Mouse (Mus musculus) hindbrain, embryonic 15.5 days (tissue): ENCODE data around the gene Gm9821. TPM values are rescaled to one million over a fixed set of nuclear protein-coding genes. Genes with fewer than 3 reads are reported as not detected.

Source experiments
- ATAC-seq: fragments of 200-750 bp; cut with Nextera tagmentation; 2 replicates; pipeline ENCODE4 v1.8.0; 2017; ENCODE audit warnings: low read depth, moderate number of reproducible peaks, moderate TSS enrichment; ENCODE audit not compliant: low FRiP score
- H3K27ac ChIP-seq: fragments of 300-500 bp; sonication (generic); replicated peaks from 2 replicates; pipeline ENCODE4 v1.5.1; 2015; ENCODE audit warnings: mild to moderate bottlenecking, inconsistent platforms
- H3K27me3 ChIP-seq: fragments of 300-500 bp; sonication (generic); 2 replicates; pipeline ENCODE4 v1.6.1; 2015; ENCODE audit warnings: control low read depth, inconsistent platforms
- H3K36me3 ChIP-seq: fragments of 300-500 bp; sonication (generic); 2 replicates; pipeline ENCODE4 v1.6.1; 2015; ENCODE audit warnings: control low read depth, inconsistent platforms
- H3K4me1 ChIP-seq: fragments of 300-500 bp; sonication (generic); replicated peaks from 2 replicates; pipeline ENCODE4 v1.6.1; 2015; ENCODE audit warnings: control low read depth, inconsistent platforms
- H3K4me2 ChIP-seq: fragments of 300-500 bp; sonication (generic); 2 replicates; pipeline ENCODE4 v1.6.1; 2015; ENCODE audit warnings: moderate library complexity, mild to moderate bottlenecking, inconsistent platforms
- H3K4me3 ChIP-seq: fragments of 300-500 bp; sonication (generic); 2 replicates; pipeline ENCODE4 v1.5.1; 2015; ENCODE audit warnings: mild to moderate bottlenecking, inconsistent platforms
- H3K9ac ChIP-seq: fragments of 300-500 bp; sonication (generic); 2 replicates; pipeline ENCODE4 v1.6.1; 2015; ENCODE audit warnings: inconsistent platforms
- H3K9me3 ChIP-seq: fragments of 300-500 bp; sonication (generic); 2 replicates; pipeline ENCODE4 v1.6.1; 2016; ENCODE audit warnings: control low read depth, inconsistent platforms
- WGBS: fragments of 180-500 bp; shearing (Covaris S2); methylation state at CpG from one replicate; pipeline ENCODE4 v1.1.7; 2015; 5-methylcytosine and 5-hydroxymethylcytosine counted together
- polyA plus RNA-seq: library from polyadenylated mRNA; unstranded; fragments of >200 nt; fragmentation: Nextera tagmentation; extraction: Ambion mirVana; gene quantifications from 2 replicates; pipeline ENCODE4 v1.2.1, GENCODE M21; 2015

The Gm9821 gene
- polyA plus RNA-seq, 1 experiment from 2014 or later = 0.32 TPM

DNA sequence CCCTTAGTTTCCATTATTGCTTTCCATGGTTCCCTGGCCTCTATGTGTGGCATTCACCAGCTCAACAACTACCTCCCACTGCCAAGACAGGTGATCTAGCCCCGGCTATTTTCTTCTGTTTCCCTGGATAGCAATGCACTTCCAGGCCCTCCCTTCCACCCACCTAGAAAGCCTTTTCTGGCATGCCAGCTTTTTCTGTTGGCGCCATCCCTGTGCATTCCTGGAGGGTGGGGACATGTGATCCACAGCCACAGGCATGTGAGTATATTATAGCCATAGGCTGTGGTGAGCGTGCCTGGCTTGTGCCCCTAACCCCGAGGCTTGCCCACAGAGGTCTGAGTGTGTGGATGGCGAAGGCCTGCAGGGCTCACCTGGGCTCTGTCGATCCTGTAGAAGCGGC is 9.3 kb upstream of the Gm9821 start:
- Histone ChIP-seq H3K4me1 (peaks cover 13% of the 10 kb centered on the region), H3K9me3 (no peaks in the 10 kb centered on the region), H3K4me2 (no peak overlapping the region), H3K27me3 (no peaks in the 10 kb centered on the region), H3K9ac (no peak overlapping the region), H3K4me3 (no peak overlapping the region), H3K36me3 (peaks cover 29% of the 10 kb centered on the region; the same call in 1 of the 2 replicates), H3K27ac (no peak overlapping the region)
- WGBS = 89% methylated on average over 7 of the region's 7 CpGs
- no peak for ATAC-seq

DNA sequence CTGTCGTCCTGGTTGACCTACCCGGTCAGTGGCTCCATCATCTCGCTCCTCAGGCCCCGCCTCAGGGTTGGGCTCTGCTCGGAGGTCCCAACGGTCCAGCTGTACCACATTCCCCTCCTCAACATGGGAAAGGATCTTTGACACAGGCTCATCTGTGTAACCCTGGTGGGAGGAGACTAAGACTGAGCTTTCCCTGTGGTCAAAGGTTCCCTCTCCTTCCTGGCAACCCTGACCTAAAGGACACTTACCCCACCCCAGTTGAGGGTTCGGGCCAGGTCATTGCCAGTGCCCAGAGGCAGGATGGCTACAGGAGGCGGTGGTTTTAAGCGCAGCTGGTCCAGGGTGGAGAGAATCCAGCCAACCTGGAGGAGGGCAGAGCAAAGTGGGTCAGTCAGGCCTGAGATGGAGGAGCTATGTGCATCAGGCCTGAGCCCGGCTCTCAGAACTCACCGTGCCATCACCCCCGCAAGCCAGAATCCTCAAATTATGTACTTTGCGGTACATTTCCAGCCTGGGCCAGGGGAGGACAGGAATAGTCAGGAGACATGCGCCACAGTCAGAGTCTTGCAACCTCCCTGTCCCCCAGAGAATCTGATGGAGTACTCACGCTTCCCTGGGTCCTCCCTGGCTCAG is 6.1 kb upstream of the Gm9821 start:
- no peak overlapping the region for H3K27ac ChIP-seq
- H3K4me1 ChIP-seq = no peaks in the 10 kb centered on the region; the same call in 1 of the 2 replicates
- no peaks in the 10 kb centered on the region for H3K27me3 ChIP-seq
- H3K4me2 ChIP-seq = no peak overlapping the region
- H3K4me3 ChIP-seq = no peak overlapping the region
- no peaks in the 10 kb centered on the region for H3K9me3 ChIP-seq
- WGBS = 85% methylated on average over 15 of the region's 15 CpGs
- peaks cover 29% of the 10 kb centered on the region; the same call in 1 of the 2 replicates for H3K36me3 ChIP-seq
- no peak for ATAC-seq
- H3K9ac ChIP-seq = no peak overlapping the region

DNA sequence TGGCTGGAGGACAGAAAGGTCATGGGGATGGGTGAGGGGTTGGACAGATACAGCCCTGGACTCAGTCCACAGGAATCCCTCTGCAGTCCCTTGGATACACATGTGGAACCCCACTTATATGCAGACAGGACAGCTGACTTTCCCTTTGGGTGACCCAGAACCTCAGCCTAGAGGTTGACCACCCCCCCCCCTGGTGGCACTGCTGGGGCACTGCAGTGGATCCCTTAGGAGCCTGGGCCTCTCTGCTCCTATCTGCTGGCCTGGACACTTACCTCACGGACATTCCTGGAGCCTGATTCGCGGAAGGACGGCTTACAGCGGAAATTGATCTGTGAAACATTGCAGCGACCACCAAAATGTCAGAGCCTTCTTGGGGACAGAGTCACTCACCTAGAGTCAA is 3.1 kb upstream of the Gm9821 start:
- WGBS = 73% methylated on average over 6 of the region's 6 CpGs
- no peak overlapping the region for H3K27ac ChIP-seq
- H3K4me3 ChIP-seq = no peak overlapping the region
- H3K36me3 ChIP-seq = peaks cover 21% of the 10 kb centered on the region; the same call in 1 of the 2 replicates
- H3K27me3 ChIP-seq = no peaks in the 10 kb centered on the region
- no peak overlapping the region for H3K9ac ChIP-seq
- H3K4me1 ChIP-seq = peaks cover 13% of the 10 kb centered on the region
- H3K4me2 ChIP-seq = no peak overlapping the region
- ATAC-seq = no peak
- no peaks in the 10 kb centered on the region for H3K9me3 ChIP-seq

DNA sequence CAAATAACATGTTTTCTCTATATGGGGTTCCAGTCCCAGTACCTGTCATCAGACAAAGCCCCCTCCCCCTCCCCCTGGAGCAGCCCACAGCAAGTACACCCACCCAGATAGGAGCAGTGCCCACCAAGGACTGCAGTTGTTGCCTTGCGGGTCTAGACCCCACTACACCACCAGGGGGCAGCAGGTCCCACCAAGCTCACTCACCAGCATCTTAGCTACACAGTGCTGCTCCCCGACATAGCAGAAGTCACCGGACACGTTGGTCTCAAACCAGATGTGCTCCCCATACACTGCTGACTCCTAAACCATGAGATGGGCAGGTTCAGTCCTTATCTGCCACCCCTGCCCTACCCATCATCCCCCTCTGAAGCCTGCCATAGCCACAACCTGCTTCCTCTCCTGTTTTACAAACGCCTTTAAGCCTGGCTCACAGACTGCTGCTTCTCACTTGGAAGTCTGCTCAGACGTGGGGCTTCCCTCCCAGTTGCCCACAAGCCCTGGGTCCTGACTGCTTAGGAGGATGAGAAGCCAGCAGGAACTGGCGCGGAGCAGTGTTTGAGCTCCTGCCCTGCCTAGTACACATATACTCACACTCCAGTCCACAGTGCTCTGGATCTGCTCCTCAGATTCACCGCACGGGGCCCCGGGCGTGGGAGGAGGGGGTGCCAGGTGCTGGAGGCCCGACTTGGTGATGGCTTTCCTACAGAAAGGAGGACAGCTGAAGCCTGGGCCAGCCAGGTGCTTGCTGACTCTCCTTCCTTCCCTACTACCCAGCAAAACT is 1.1 kb upstream of the Gm9821 start:
- Histone ChIP-seq H3K9ac (no peak overlapping the region), H3K27me3 (no peaks in the 10 kb centered on the region), H3K27ac (no peak overlapping the region), H3K36me3 (peaks cover 4% of the 10 kb centered on the region; the same call in 1 of the 2 replicates), H3K4me2 (no peak overlapping the region), H3K4me3 (no peak overlapping the region), H3K4me1 (peaks cover 26% of the 10 kb centered on the region), H3K9me3 (no peaks in the 10 kb centered on the region)
- peak; percentile 62; the same call in 1 of the 2 replicates for ATAC-seq
- WGBS = 49% methylated on average over 13 of the region's 13 CpGs

DNA sequence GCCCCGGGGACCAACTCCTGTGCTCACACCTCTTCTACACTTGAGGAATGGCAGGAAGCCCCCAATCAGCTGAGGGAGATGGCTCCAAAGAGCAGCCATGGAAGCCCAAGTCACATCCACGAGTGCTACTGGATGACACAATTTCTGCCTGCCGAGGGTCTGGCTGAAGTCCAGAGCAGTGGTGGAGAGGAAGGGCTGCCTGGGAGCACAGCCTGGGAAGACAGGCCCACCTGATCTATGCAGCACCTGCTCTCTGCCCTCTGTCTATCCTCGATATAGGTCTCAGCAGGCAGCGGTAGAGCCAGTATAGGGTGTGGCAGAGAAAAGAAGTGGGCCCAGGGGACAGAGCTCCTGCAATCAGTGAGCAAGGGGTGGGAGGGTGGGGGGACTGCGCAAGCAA is 1.3 kb downstream of the Gm9821 start:
- H3K4me2 ChIP-seq = no peak overlapping the region
- peaks cover 41% of the 10 kb centered on the region for H3K4me1 ChIP-seq
- H3K27me3 ChIP-seq = no peaks in the 10 kb centered on the region
- H3K9ac ChIP-seq = no peak overlapping the region
- no peaks in the 10 kb centered on the region for H3K36me3 ChIP-seq
- no peak for ATAC-seq
- no peak overlapping the region for H3K4me3 ChIP-seq
- WGBS = 56% methylated on average over 6 of the region's 6 CpGs
- H3K27ac ChIP-seq = peak overlapping the region; percentile 28
- no peaks in the 10 kb centered on the region for H3K9me3 ChIP-seq

DNA sequence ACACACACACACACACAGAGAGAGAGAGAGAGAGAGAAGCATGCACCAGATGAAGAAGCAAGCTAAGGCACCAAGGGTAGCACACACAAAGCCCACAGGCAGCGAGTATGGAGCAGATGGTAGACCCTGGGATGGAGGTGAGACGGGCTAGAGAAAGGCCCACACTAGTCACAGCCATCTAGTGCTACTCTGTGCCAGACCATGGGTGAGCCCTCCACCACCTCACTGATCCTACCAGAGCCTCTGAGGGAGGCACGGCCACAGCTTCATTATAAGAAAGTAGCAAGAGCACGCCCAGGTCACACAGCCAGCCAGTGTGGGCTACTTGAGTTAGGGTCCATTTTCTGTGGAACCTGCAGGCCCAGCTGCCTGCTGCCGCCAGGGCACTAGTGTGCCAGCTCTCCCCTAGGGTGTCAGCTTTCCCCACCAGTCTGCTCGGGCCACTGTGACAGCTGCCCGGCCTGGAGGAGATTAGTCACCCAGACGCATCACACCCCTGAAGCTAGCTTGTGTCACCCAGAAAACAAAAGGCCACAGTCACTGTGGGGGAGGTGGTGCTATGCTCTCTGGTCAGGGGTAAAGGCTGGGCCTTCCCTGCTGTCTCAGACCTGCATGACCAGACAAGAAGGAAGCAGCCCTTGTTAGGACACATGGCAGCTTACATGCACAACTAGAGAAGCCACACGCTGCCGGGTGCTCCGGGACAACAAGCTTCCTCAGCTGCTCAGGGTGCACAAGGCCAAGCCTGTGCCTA is 2.1 kb downstream of the Gm9821 start:
- H3K27me3 ChIP-seq = no peaks in the 10 kb centered on the region
- H3K36me3 ChIP-seq = no peaks in the 10 kb centered on the region
- H3K9ac ChIP-seq = no peak overlapping the region
- 43% methylated on average over 11 of the region's 11 CpGs for WGBS
- ATAC-seq = 0 out of 2 replicates have a peak, but pooled peaks have one; percentile 25
- peak overlapping the region; percentile 28 for H3K27ac ChIP-seq
- H3K4me2 ChIP-seq = no peak overlapping the region
- H3K4me1 ChIP-seq = peaks cover 41% of the 10 kb centered on the region
- H3K9me3 ChIP-seq = no peaks in the 10 kb centered on the region
- no peak overlapping the region for H3K4me3 ChIP-seq

DNA sequence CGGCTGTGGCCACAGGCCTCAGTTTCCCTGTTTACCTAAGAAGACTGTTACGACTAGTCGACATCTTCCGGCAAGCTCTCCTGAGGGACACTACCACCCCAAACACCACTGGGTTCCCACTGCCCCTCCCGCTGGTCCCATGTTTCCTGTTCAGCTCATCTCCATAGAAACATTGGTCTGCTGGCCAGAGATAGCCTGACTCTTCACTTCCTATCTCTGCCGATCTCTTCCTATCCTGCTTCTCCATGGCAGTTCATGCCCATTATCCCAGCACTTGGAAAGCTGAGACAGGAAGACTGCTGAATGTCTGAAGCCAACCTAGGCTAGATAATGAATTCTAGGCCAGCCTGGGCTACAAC is 2.6 kb downstream of the Gm9821 start:
- Histone ChIP-seq H3K4me3 (no peak overlapping the region), H3K27ac (peak overlapping the region; percentile 28; the same call in 1 of the 2 replicates), H3K9ac (no peak overlapping the region), H3K4me1 (peaks cover 41% of the 10 kb centered on the region), H3K36me3 (no peaks in the 10 kb centered on the region), H3K4me2 (no peak overlapping the region), H3K9me3 (no peaks in the 10 kb centered on the region), H3K27me3 (no peaks in the 10 kb centered on the region)
- 75% methylated on average over 6 of the region's 6 CpGs for WGBS
- no peak for ATAC-seq

DNA sequence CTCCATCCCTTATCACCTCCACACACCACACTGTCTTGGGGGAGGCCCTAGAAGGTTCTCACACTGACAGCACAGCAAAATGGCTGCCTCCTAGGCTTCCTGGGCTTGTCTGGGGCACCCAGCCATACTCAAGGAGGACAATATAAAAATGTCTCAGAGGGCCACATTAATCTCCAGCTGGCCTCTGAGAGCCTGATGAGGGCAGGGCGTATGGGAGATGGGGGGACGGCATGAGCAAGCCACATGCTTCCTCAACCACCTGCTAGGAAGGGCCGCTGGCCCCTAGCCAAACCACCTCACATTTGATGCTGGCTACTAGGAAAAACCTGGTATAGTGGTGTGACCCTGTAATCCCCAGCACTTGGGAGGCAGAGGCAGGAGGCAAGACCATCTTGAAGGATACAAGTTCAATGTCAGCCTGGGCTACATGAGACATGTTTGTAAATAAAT is 3.3 kb downstream of the Gm9821 start:
- Histone ChIP-seq H3K27ac (no peak overlapping the region), H3K4me1 (peaks cover 45% of the 10 kb centered on the region), H3K27me3 (no peaks in the 10 kb centered on the region), H3K36me3 (no peaks in the 10 kb centered on the region), H3K9me3 (no peaks in the 10 kb centered on the region), H3K9ac (no peak overlapping the region), H3K4me2 (no peak overlapping the region), H3K4me3 (no peak overlapping the region)
- no peak for ATAC-seq
- 63% methylated on average over 3 of the region's 3 CpGs for WGBS

DNA sequence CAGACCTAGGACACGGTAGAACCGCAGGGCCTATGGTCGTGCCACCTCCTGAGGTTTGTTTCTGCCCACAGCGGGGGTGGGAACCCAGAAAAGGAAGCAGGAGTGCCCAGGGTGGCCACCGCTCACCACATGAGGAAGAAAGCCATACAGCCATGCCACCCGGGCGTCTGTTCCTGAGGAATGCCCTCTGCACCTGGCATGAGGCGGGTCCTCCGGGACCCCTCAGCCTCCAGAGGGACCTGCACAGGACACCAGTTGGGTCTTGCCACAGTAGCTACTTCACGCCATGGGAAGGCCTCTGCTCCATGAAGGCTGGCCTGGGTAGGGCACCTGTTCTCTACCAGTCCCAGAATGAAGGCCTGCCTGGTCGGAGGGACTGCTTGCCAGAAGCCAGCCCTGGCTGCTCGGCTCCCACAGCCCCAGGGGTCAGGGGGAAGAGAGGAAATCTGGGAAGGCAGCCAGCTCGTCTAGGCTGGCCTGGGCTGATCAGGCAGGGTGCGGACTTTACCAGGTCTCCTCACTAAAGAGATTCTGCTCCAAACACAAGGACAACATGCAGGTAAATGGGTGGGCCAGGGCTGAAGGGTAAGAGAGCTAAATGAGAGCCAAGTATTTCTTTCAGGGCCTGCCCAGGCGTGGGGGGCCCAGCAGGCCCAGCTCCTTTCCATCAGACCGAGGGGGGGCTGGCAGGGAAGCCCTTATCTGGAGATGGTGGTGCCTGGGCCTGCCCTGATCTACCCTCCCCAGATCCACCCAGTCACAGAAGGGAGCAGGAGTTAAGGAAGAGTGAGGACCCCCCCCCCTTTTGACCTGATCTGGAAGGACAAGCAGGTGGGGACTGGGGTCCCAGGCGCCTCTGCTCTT is 4.1 kb downstream of the Gm9821 start:
- Histone ChIP-seq H3K36me3 (no peaks in the 10 kb centered on the region), H3K4me2 (peak overlapping the region; percentile 35), H3K9me3 (no peaks in the 10 kb centered on the region), H3K27me3 (no peaks in the 10 kb centered on the region), H3K4me3 (no peak overlapping the region), H3K4me1 (peaks cover 45% of the 10 kb centered on the region), H3K27ac (peak overlapping the region; percentile 66), H3K9ac (0 out of 2 replicates have a peak overlapping the region, but pooled peaks have one; percentile 6)
- 0 out of 2 replicates have a peak, but pooled peaks have one; percentile 9 for ATAC-seq
- 60% methylated on average over 17 of the region's 17 CpGs for WGBS

DNA sequence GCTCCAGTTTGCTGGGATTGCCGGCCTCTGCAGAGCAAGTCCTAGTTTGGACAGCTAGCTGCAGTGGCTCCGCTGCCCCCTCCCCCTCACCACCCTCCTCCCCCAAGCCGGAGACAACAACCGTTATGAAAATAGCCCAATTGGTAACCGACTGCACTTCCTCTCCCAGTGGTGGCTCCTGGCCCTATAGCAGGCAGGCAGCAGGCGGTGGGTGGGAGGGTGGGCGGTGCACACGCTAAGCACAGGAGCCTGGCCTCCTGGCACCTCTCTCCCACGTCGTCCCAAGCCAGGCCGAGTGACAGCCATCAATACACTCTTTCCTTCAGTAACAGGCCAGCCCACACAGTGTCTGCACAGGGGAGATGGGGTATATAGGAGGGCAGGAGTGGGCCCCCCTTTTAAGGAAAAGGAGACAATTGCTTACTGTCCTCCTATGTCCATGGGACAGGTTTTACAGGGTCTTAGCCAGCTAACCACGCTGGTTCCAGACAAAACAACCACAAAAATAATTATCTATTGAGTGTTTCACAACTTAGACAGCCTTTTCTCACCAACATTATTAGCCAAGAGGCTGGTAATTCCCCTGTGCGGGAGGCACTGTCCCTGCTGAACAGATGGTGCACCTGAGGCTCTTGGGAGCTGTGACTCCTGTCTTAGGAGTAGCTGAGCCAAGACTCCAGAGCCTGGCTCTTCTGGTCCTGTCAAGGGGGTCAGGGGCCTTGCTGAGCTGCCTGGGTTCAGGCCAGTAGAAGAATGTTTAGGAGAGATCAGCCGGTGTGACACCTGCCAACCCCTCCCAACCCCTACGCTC is 5.0 kb downstream of the Gm9821 start:
- H3K4me2 ChIP-seq = peak overlapping the region; percentile 35
- H3K9me3 ChIP-seq = no peaks in the 10 kb centered on the region
- peaks cover 49% of the 10 kb centered on the region for H3K4me1 ChIP-seq
- no peak overlapping the region for H3K4me3 ChIP-seq
- no peaks in the 10 kb centered on the region for H3K36me3 ChIP-seq
- WGBS = 19% methylated on average over 15 of the region's 15 CpGs
- H3K27me3 ChIP-seq = no peaks in the 10 kb centered on the region
- ATAC-seq = no peak
- H3K27ac ChIP-seq = peak overlapping the region; percentile 66
- 0 out of 2 replicates have a peak overlapping the region, but pooled peaks have one; percentile 6 for H3K9ac ChIP-seq

DNA sequence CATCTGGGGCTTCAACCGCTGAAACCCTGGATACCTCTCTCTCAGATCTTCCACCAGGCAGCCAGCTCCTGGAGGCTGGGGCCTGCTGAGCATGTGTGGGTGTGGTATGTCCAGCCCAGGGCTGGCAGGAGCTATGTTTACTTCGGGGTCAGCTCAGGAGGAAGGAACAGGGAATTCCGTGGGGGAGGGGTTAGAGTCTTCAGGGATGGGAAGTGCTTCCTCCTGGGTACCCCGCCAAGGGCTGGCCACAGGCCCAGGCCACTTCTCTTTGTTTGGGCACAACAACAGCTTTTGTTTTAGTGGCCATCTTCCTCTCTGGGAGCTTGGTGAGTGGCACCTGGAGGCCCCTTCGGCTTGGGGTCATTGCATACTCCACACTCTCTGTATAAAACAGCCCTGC is 8.3 kb downstream of the Gm9821 start:
- peaks cover 43% of the 10 kb centered on the region for H3K4me1 ChIP-seq
- H3K9me3 ChIP-seq = no peaks in the 10 kb centered on the region
- H3K27ac ChIP-seq = no peak overlapping the region
- H3K4me3 ChIP-seq = no peak overlapping the region
- ATAC-seq = no peak
- H3K4me2 ChIP-seq = no peak overlapping the region
- H3K9ac ChIP-seq = no peak overlapping the region
- 20% methylated on average over 5 of the region's 5 CpGs for WGBS
- no peaks in the 10 kb centered on the region for H3K27me3 ChIP-seq
- H3K36me3 ChIP-seq = no peaks in the 10 kb centered on the region
